Mouse (Mus musculus): ENCODE measurements around the gene Hcls1. TPM values are rescaled to one million over a fixed set of nuclear protein-coding genes. Genes with fewer than 3 reads are reported as not detected.

Gene Hcls1
- polyA plus RNA-seq, 1 experiment, result 6.1 TPM

DNA sequence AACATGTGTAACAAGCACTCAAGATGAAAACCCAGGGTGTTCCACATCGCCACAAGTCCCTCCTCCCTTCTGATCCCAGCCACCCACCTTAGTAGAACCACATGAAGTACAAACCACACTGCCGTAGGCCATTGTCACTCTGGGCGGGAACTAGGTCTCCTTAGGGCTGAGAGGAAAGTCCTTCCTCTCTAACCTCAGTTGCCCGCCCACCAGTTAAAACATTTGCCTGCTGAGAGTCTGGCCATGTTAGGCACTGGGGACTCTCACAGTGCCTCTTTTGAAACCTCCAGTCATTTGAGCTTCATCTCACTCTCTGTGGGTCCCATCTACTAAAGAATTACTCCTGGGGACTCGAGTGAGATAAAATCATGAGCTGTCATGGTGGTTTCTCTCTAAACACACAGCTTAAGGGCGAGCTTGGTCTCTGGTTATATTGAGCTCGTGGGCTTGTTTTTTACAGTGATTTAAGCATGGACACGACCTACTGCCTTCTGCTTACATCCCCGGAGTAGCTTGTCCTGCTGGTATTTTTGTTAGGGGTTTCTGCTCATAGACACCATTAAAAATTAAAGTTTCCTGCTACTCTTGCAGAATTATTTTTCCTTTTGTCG is 7.2 kb upstream of the Hcls1 start:
- H3K4me1 ChIP-seq (ENCODE audit: control insufficient read depth, insufficient read depth, low read length), result peaks cover 2% of the 10 kb centered on the region; the same call in 1 of the 2 replicates
- TF ChIP-seq POLR2A (IDR thresholded peaks at IDR 0.05; ENCODE audit: extremely low read depth, insufficient read depth, low read length) (no peak), CTCF (IDR thresholded peaks at IDR 0.05; ENCODE audit: extremely low read depth, insufficient read depth, low read length) (no peak)
- no peak overlapping the region for H3K4me3 ChIP-seq (ENCODE audit: insufficient read depth, low read length)
- no peak overlapping the region for H3K27ac ChIP-seq (ENCODE audit: insufficient read depth, low read length)

DNA sequence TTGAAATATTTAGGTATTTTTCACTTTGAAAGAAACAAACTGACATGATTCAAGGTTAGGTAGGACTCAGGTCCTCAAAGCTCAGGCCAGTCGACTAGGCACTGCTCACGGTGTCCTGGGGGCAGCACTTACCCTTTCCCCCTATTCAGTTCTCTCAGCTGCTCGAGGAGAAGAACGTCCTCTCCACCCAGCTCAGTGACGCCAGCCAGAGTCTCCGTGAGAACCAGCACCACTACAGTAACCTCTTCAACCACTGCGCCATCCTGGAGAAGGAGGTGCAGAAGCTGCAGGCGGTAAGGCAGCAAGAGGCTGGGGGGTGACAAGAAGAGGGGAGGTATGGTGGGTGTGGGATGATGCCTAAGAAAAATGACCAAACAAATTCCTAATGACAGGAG is 6.7 kb upstream of the Hcls1 start:
- Histone ChIP-seq H3K4me3 (ENCODE audit: insufficient read depth, low read length) (no peak overlapping the region), H3K27ac (ENCODE audit: insufficient read depth, low read length) (no peak overlapping the region), H3K4me1 (ENCODE audit: control insufficient read depth, insufficient read depth, low read length) (peaks cover 2% of the 10 kb centered on the region; the same call in 1 of the 2 replicates)
- TF ChIP-seq CTCF (IDR thresholded peaks at IDR 0.05; ENCODE audit: extremely low read depth, insufficient read depth, low read length) (no peak), POLR2A (IDR thresholded peaks at IDR 0.05; ENCODE audit: extremely low read depth, insufficient read depth, low read length) (no peak)

DNA sequence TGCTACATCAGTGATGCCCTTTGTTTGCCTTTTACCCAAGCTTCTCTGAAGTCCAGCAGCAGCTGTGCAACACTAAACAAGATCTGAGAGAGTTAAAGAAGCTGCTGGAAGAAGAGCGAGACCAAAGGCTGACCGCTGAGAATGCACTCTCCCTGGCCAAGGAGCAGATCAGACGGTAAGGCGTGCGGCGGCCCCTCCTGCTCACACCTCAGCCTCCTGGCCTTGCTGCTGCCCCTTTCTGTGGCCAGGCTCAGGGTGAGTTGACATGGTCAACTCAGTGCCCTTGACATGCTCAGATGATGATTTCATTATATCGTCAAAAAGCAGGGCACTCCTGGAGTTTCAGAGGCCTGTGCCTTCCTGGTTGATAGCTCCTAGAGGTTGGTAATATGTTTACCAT is 5.6 kb upstream of the Hcls1 start:
- H3K27ac ChIP-seq (ENCODE audit: insufficient read depth, low read length), result no peak overlapping the region
- no peak overlapping the region for H3K4me3 ChIP-seq (ENCODE audit: insufficient read depth, low read length)
- TF ChIP-seq CTCF (IDR thresholded peaks at IDR 0.05; ENCODE audit: extremely low read depth, insufficient read depth, low read length), result no peak
- TF ChIP-seq POLR2A (IDR thresholded peaks at IDR 0.05; ENCODE audit: extremely low read depth, insufficient read depth, low read length), result no peak
- peaks cover 3% of the 10 kb centered on the region; the same call in 1 of the 2 replicates for H3K4me1 ChIP-seq (ENCODE audit: control insufficient read depth, insufficient read depth, low read length)

DNA sequence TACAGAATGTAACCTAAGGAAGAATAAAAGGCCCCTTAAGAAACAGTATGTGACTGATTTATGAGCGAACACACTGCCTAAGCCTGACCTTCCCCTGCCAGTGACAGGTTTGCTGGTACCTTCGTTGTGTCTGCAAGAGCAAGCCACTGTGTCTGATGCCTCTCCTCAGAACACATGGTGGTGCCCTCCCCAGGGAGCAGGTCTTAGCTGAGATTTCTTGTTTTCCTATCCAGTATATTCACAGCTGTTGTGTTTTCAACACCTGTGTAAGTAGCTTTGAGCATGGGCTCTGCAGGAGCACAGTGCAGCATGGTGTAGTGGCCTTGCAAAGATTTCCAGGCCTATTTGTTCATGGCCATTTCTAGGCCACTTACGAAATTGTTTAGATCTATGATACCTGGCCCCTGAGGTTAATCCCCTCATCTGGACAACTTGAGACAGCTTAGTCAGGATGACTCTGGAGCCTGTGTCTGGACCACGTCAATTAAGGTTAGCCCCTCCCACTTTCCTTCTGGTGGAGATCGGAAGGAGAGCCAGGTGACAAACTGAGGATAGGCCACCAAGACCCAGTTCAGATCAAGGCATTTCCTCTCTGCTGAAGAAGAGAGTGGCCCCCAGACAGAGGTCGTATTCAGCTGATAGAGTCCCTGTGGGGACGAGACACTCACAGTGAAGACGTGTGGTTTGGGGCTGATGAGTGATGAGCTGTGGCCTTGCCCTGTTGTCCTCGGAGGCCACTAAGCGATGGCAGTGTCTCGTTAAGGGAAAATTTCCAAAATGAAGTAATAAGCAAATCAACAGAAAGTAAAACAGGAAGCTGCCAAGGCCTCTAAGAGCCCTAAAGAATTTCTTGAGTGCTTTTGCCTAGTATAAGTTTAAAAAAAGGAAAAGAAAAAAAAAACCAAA is 4.3 kb upstream of the Hcls1 start:
- Histone ChIP-seq H3K4me1 (ENCODE audit: control insufficient read depth, insufficient read depth, low read length) (0 out of 2 replicates have a peak, but pooled peaks cover 3% of the 10 kb centered on the region), H3K27ac (ENCODE audit: insufficient read depth, low read length) (no peak overlapping the region), H3K4me3 (ENCODE audit: insufficient read depth, low read length) (no peak overlapping the region)
- TF ChIP-seq CTCF (IDR thresholded peaks at IDR 0.05; ENCODE audit: extremely low read depth, insufficient read depth, low read length), result no peak
- no peak for TF ChIP-seq POLR2A (IDR thresholded peaks at IDR 0.05; ENCODE audit: extremely low read depth, insufficient read depth, low read length)

DNA sequence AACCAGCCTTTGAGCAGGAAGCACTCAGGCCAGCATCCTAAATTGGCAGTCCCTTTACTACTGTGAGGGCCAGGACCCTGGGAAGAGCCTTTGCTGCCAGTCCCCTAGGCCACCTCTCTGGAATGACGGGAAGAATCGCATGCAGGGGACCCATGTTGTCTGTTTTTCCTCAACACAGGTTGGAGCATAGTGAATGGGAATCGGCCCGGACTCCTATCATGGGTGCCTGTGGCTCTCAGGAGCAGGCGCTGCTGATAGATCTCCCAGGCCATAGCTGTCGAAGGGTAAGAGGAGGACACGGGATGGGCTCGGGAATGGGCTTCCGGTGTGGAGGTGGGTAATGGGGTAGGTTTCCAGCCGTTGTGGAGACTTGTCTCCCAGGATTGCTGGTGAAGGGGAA is 3.4 kb upstream of the Hcls1 start:
- no peak for TF ChIP-seq CTCF (IDR thresholded peaks at IDR 0.05; ENCODE audit: extremely low read depth, insufficient read depth, low read length)
- TF ChIP-seq POLR2A (IDR thresholded peaks at IDR 0.05; ENCODE audit: extremely low read depth, insufficient read depth, low read length), result no peak
- H3K4me1 ChIP-seq (ENCODE audit: control insufficient read depth, insufficient read depth, low read length), result 0 out of 2 replicates have a peak, but pooled peaks cover 3% of the 10 kb centered on the region
- H3K4me3 ChIP-seq (ENCODE audit: insufficient read depth, low read length), result no peak overlapping the region
- H3K27ac ChIP-seq (ENCODE audit: insufficient read depth, low read length), result no peak overlapping the region

DNA sequence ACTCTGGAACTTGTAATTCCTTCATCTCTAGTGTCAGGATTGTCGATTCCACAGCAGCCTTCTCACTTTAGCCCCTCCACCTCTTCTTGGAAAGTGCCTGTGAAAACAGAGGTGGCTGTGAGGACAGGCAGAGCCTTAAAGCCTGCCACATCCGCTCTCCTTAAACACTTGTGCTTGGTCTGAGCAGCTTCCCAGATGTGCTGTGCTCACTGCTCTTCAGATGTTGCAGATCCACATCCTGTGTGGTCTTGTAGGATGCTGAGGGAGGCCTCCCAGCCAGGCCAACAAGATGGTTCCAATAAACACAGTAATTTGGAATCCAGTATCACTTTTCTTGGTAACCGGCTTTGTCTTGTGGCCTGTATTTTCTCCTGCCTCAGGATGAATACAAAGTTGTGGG is 2.8 kb upstream of the Hcls1 start:
- no peak for TF ChIP-seq CTCF (IDR thresholded peaks at IDR 0.05; ENCODE audit: extremely low read depth, insufficient read depth, low read length)
- TF ChIP-seq POLR2A (IDR thresholded peaks at IDR 0.05; ENCODE audit: extremely low read depth, insufficient read depth, low read length), result no peak
- Histone ChIP-seq H3K27ac (ENCODE audit: insufficient read depth, low read length) (no peak overlapping the region), H3K4me3 (ENCODE audit: insufficient read depth, low read length) (no peak overlapping the region), H3K4me1 (ENCODE audit: control insufficient read depth, insufficient read depth, low read length) (0 out of 2 replicates have a peak, but pooled peaks cover 3% of the 10 kb centered on the region)

DNA sequence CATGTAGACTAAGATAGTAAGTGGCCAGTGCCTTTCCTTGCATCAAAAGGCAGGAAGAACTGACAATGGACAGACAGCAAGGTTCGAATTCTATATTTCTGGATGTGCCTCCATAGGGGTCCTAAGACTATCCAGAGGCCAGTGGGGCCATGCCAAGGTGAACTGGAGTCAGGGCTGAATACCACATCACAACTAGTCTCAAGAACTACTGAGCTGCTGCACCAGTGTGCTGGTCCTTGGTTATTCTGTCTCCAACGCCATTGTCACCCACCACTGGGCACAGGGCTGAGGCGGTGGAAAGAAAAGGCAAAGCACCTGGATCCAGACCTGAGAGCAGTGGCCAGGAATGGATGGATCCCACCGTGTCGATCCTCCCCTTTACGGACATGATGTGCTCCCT is 2.2 kb upstream of the Hcls1 start:
- no peak overlapping the region for H3K27ac ChIP-seq (ENCODE audit: insufficient read depth, low read length)
- H3K4me1 ChIP-seq (ENCODE audit: control insufficient read depth, insufficient read depth, low read length), result 0 out of 2 replicates have a peak, but pooled peaks cover 1% of the 10 kb centered on the region
- TF ChIP-seq POLR2A (IDR thresholded peaks at IDR 0.05; ENCODE audit: extremely low read depth, insufficient read depth, low read length), result no peak
- no peak for TF ChIP-seq CTCF (IDR thresholded peaks at IDR 0.05; ENCODE audit: extremely low read depth, insufficient read depth, low read length)
- no peak overlapping the region for H3K4me3 ChIP-seq (ENCODE audit: insufficient read depth, low read length)

DNA sequence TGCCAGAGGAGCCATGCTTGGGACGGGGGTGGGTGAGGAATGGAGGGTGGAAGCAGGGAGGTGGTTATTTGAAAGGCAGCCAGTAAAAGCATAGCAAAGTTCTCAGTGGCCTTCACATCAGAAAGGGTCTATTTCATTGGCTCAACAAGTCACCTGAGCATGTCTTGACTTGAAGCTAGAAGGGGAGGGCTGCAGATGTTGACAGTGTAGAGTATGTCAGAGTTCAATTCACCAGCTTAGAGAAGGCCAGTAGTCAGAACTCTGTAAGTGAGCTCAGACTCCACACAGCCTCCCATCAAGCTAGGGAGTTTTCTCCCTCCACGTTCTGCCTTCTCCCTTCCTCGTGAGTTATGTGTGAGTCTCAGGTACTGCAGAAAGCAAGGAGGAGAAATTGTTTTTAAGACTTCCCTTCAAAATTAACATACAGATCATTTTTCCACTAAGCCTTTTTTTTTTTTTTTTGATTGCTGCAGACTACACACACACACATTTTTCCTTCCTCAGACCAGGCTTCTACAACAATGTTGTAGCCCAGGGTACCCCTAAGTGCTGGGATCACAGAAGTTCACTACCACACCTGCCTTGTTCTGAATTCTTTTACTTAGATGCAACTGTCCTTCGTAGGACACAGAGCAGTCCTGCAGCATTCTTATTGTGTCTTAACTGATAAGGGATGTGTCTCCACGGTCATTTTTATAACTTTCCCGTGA is 497 bp upstream of the Hcls1 start:
- Histone ChIP-seq H3K4me1 (ENCODE audit: control insufficient read depth, insufficient read depth, low read length) (0 out of 2 replicates have a peak, but pooled peaks cover 1% of the 10 kb centered on the region), H3K27ac (ENCODE audit: insufficient read depth, low read length) (no peak overlapping the region), H3K4me3 (ENCODE audit: insufficient read depth, low read length) (no peak overlapping the region)
- TF ChIP-seq CTCF (IDR thresholded peaks at IDR 0.05; ENCODE audit: extremely low read depth, insufficient read depth, low read length) (no peak), POLR2A (IDR thresholded peaks at IDR 0.05; ENCODE audit: extremely low read depth, insufficient read depth, low read length) (no peak)

DNA sequence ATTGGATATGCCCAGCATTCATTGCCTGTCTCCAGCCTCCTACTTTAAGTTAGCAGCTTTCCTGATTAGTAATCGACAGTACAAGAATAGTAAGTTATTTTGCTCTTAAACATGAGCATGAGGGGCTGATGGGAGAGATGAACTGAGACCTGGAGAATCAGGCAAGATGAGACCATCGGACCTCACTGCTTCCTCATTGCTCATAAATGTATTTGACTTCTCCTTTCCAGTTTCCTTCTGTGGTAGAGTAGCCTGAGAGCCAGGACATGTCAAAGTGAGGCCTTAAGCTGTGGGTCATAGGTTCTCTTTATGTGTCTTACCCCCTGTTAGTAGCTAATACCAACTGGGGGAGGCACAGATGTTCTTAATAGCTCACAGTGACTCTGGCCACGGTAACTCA is 1.0 kb downstream of the Hcls1 start:
- Histone ChIP-seq H3K4me3 (ENCODE audit: insufficient read depth, low read length) (no peak overlapping the region), H3K4me1 (ENCODE audit: control insufficient read depth, insufficient read depth, low read length) (0 out of 2 replicates have a peak, but pooled peaks cover 1% of the 10 kb centered on the region), H3K27ac (ENCODE audit: insufficient read depth, low read length) (no peak overlapping the region)
- TF ChIP-seq CTCF (IDR thresholded peaks at IDR 0.05; ENCODE audit: extremely low read depth, insufficient read depth, low read length) (no peak), POLR2A (IDR thresholded peaks at IDR 0.05; ENCODE audit: extremely low read depth, insufficient read depth, low read length) (no peak)
